Mouse (Mus musculus) ES-E14 (cell line): ENCODE data around the gene Cd22.

Experiments
- CHD2 ChIP-seq: IDR thresholded peaks from 2 replicates; pipeline ENCODE4 v1.6.1; 2014; ENCODE audit warnings: mild to moderate bottlenecking, low read depth, low read length, inconsistent platforms
- ZC3H11A ChIP-seq: IDR thresholded peaks from 2 replicates; pipeline ENCODE4 v1.6.1; 2012; ENCODE audit warnings: low read depth, mild to moderate bottlenecking, inconsistent platforms, low read length, borderline replicate concordance
- ZNF384 ChIP-seq: IDR thresholded peaks from 2 replicates; pipeline ENCODE4 v1.6.1; 2012; ENCODE audit warnings: low read depth, low read length, inconsistent platforms

GRCm38 (mm10) chr7:30880176-30880575 is at the start of gene Cd22:
- no peak for TF ChIP-seq ZNF384
- no peak for TF ChIP-seq CHD2
- no peak for TF ChIP-seq ZC3H11A
